Mouse (Mus musculus): ENCODE results near the gene Slc29a2. TPM values are rescaled to one million over a fixed set of nuclear protein-coding genes. Genes with fewer than 3 reads are reported as not detected.
A peak's percentile ranks its signal among the peaks of the same experiment; 100 is the strongest.

The Slc29a2 gene
- polyA plus RNA-seq, 1 experiment from 2014 or later = 6.2 TPM

- peak; percentile 83 for DNase-seq
- H3K36me3 ChIP-seq (ENCODE audit: control insufficient read depth, insufficient read depth, low read length) = no peaks in the 10 kb centered on the region
- H3K27ac ChIP-seq (replicated peaks; ENCODE audit: low read depth, low read length) = no peak overlapping the region
- H3K9ac ChIP-seq (replicated peaks; ENCODE audit: low read length) = no peak overlapping the region
- 0 out of 2 replicates have a peak, but pooled peaks cover 2% of the 10 kb centered on the region for H3K4me1 ChIP-seq (ENCODE audit: control insufficient read depth, insufficient read depth, low read length)
- no peak for ATAC-seq (ENCODE audit: low FRiP score, low TSS enrichment)
- no peak overlapping the region for H3K4me3 ChIP-seq (replicated peaks; ENCODE audit: low read depth, low read length)
- H3K27me3 ChIP-seq (ENCODE audit: control insufficient read depth, insufficient read depth, low read length) = no peaks in the 10 kb centered on the region
- H3K4me2 ChIP-seq (ENCODE audit: low read length) = no peak overlapping the region
- H3K9me3 ChIP-seq (ENCODE audit: control insufficient read depth, low read length) = no peaks in the 10 kb centered on the region
- WGBS = 21% methylated on average over 12 of the region's 12 CpGs
These were observed 6.9 kb upstream of the Slc29a2 start for GRCm38 (mm10) chr19:5016782-5017181.

DNA sequence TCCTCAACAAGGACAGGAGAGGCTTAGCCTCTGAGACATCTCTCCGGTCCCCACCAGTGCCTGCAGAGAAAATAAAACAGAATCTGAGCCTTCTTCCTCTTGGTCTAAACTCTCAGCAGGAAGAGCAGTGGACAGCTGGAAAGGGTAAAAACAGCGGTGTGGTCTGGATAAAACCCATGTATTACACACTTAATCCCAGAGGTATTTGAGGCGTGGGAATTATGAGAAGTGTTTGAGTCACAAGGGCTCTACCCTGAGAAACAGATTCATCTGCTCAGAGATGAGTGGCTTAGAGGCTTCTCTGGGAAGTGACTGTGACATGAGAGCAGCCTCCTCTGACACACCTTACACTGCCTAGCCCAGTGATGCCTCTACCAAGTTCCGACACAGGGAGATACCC is 6.0 kb upstream of the Slc29a2 start:
- DNase-seq (no peak), ATAC-seq (ENCODE audit: low FRiP score, low TSS enrichment) (no peak)
- WGBS = 91% methylated on average over 4 of the region's 4 CpGs

GRCm38 (mm10) chr19:5018191-5018590 is 5.5 kb upstream of the Slc29a2 start:
- H3K4me3 ChIP-seq (replicated peaks; ENCODE audit: low read depth, low read length) = no peak overlapping the region
- ATAC-seq (ENCODE audit: low FRiP score, low TSS enrichment) = no peak
- no peak overlapping the region for H3K27ac ChIP-seq (replicated peaks; ENCODE audit: low read depth, low read length)
- H3K27me3 ChIP-seq (ENCODE audit: control insufficient read depth, insufficient read depth, low read length) = no peaks in the 10 kb centered on the region
- WGBS = 85% methylated on average over 3 of the region's 3 CpGs
- no peaks in the 10 kb centered on the region for H3K36me3 ChIP-seq (ENCODE audit: control insufficient read depth, insufficient read depth, low read length)
- DNase-seq = no peak
- no peak overlapping the region for H3K9ac ChIP-seq (replicated peaks; ENCODE audit: low read length)
- 0 out of 2 replicates have a peak, but pooled peaks cover 2% of the 10 kb centered on the region for H3K4me1 ChIP-seq (ENCODE audit: control insufficient read depth, insufficient read depth, low read length)
- no peak overlapping the region for H3K4me2 ChIP-seq (ENCODE audit: low read length)
- H3K9me3 ChIP-seq (ENCODE audit: control insufficient read depth, low read length) = no peaks in the 10 kb centered on the region

More for the DNA sequence above, 6.0 kb upstream of the Slc29a2 start:
- no peak overlapping the region for H3K9ac ChIP-seq (replicated peaks; ENCODE audit: low read length)
- no peak overlapping the region for H3K27ac ChIP-seq (replicated peaks; ENCODE audit: low read depth, low read length)
- no peak overlapping the region for H3K4me3 ChIP-seq (replicated peaks; ENCODE audit: low read depth, low read length)
- no peaks in the 10 kb centered on the region for H3K9me3 ChIP-seq (ENCODE audit: control insufficient read depth, low read length)
- no peak overlapping the region for H3K4me2 ChIP-seq (ENCODE audit: low read length)
- no peaks in the 10 kb centered on the region for H3K36me3 ChIP-seq (ENCODE audit: control insufficient read depth, insufficient read depth, low read length)
- no peaks in the 10 kb centered on the region for H3K27me3 ChIP-seq (ENCODE audit: control insufficient read depth, insufficient read depth, low read length)
- 0 out of 2 replicates have a peak, but pooled peaks cover 2% of the 10 kb centered on the region for H3K4me1 ChIP-seq (ENCODE audit: control insufficient read depth, insufficient read depth, low read length)

DNA sequence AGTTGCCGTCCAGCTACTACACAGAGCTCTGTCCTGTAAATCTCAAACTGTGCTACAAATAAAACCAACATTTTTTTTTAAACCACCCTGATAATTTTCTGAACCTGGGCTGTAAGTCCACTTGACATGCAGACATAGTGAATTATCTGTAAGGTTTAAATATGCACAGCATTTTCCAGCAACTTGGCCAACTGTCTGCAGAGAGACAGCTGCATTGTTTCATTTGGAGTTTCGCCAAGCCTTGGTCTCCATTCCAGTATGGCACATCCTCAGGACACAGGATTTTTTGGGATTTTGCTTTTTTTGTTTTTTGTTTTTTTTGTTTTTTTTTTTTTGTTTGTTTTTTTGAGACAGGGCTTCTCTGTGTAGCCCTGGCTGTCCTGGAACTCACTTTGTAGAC is 2.2 kb upstream of the Slc29a2 start:
- Histone ChIP-seq H3K27me3 (ENCODE audit: control insufficient read depth, insufficient read depth, low read length) (no peaks in the 10 kb centered on the region), H3K27ac (replicated peaks; ENCODE audit: low read depth, low read length) (no peak overlapping the region), H3K9ac (replicated peaks; ENCODE audit: low read length) (no peak overlapping the region), H3K4me3 (replicated peaks; ENCODE audit: low read depth, low read length) (no peak overlapping the region), H3K9me3 (ENCODE audit: control insufficient read depth, low read length) (no peaks in the 10 kb centered on the region), H3K36me3 (ENCODE audit: control insufficient read depth, insufficient read depth, low read length) (no peaks in the 10 kb centered on the region), H3K4me2 (ENCODE audit: low read length) (no peak overlapping the region), H3K4me1 (ENCODE audit: control insufficient read depth, insufficient read depth, low read length) (peaks cover 7% of the 10 kb centered on the region; the same call in 1 of the 2 replicates)
- DNase-seq (no peak), ATAC-seq (ENCODE audit: low FRiP score, low TSS enrichment) (no peak)
- 88% methylated on average over 2 of the region's 2 CpGs for WGBS

- 90% methylated on average over 8 of the region's 8 CpGs for WGBS
- H3K27ac ChIP-seq (replicated peaks; ENCODE audit: low read depth, low read length) = no peak overlapping the region
- H3K4me1 ChIP-seq (ENCODE audit: control insufficient read depth, insufficient read depth, low read length) = peaks cover 5% of the 10 kb centered on the region; the same call in 1 of the 2 replicates
- H3K4me2 ChIP-seq (ENCODE audit: low read length) = no peak overlapping the region
- no peak for DNase-seq
- peaks cover 31% of the 10 kb centered on the region for H3K36me3 ChIP-seq (ENCODE audit: control insufficient read depth, insufficient read depth, low read length)
- no peaks in the 10 kb centered on the region for H3K27me3 ChIP-seq (ENCODE audit: control insufficient read depth, insufficient read depth, low read length)
- no peaks in the 10 kb centered on the region for H3K9me3 ChIP-seq (ENCODE audit: control insufficient read depth, low read length)
- ATAC-seq (ENCODE audit: low FRiP score, low TSS enrichment) = no peak
- no peak overlapping the region for H3K9ac ChIP-seq (replicated peaks; ENCODE audit: low read length)
- H3K4me3 ChIP-seq (replicated peaks; ENCODE audit: low read depth, low read length) = no peak overlapping the region
These were observed 2.5 kb downstream of the Slc29a2 start for GRCm38 (mm10) chr19:5026111-5026510.

GRCm38 (mm10) chr19:5032686-5033085 is 9.0 kb downstream of the Slc29a2 start:
- DNase-seq = no peak
- Histone ChIP-seq H3K4me2 (ENCODE audit: low read length) (no peak overlapping the region), H3K9me3 (ENCODE audit: control insufficient read depth, low read length) (no peaks in the 10 kb centered on the region), H3K9ac (replicated peaks; ENCODE audit: low read length) (no peak overlapping the region), H3K27me3 (ENCODE audit: control insufficient read depth, insufficient read depth, low read length) (no peaks in the 10 kb centered on the region), H3K27ac (replicated peaks; ENCODE audit: low read depth, low read length) (no peak overlapping the region), H3K4me1 (ENCODE audit: control insufficient read depth, insufficient read depth, low read length) (0 out of 2 replicates have a peak, but pooled peaks cover under 1% of the 10 kb centered on the region), H3K4me3 (replicated peaks; ENCODE audit: low read depth, low read length) (no peak overlapping the region), H3K36me3 (ENCODE audit: control insufficient read depth, insufficient read depth, low read length) (peaks cover 32% of the 10 kb centered on the region)
- ATAC-seq (ENCODE audit: low FRiP score, low TSS enrichment) = no peak
- 84% methylated on average over 3 of the region's 3 CpGs for WGBS

DNA sequence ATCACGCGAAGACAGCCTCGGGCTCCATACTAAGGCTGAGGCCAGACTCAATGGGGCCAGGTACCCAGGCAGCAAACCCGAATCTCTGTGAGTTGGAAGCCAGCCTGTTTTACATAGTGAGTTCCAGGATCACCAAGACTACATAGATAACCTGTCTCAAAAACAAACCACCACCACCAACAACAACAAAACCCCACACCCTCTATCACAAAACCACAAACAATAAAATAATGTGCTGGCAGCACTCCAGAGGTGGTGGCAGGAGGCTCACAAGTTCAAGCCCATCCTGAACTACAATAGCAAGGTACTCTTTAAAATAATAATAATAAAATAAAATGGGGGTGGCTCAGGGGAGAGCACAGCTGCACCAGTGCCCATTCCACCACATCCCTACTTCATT is 12.9 kb downstream of the Slc29a2 start:
- no peak overlapping the region for H3K4me2 ChIP-seq (ENCODE audit: low read length)
- 0 out of 2 replicates have a peak, but pooled peaks cover under 1% of the 10 kb centered on the region for H3K36me3 ChIP-seq (ENCODE audit: control insufficient read depth, insufficient read depth, low read length)
- no peak overlapping the region for H3K9ac ChIP-seq (replicated peaks; ENCODE audit: low read length)
- H3K27me3 ChIP-seq (ENCODE audit: control insufficient read depth, insufficient read depth, low read length) = no peaks in the 10 kb centered on the region
- H3K4me1 ChIP-seq (ENCODE audit: control insufficient read depth, insufficient read depth, low read length) = peaks cover 19% of the 10 kb centered on the region
- H3K9me3 ChIP-seq (ENCODE audit: control insufficient read depth, low read length) = no peaks in the 10 kb centered on the region
- ATAC-seq (ENCODE audit: low FRiP score, low TSS enrichment) = no peak
- WGBS = 80% methylated on average over 4 of the region's 4 CpGs
- no peak overlapping the region for H3K27ac ChIP-seq (replicated peaks; ENCODE audit: low read depth, low read length)
- no peak overlapping the region for H3K4me3 ChIP-seq (replicated peaks; ENCODE audit: low read depth, low read length)
- DNase-seq = no peak

GRCm38 (mm10) chr19:5037678-5038571 is 14.3 kb downstream of the Slc29a2 start:
- no peaks in the 10 kb centered on the region for H3K27me3 ChIP-seq (ENCODE audit: control insufficient read depth, insufficient read depth, low read length)
- peak overlapping the region; percentile 94 for H3K9ac ChIP-seq (replicated peaks; ENCODE audit: low read length)
- H3K4me2 ChIP-seq (ENCODE audit: low read length) = peak overlapping the region; percentile 86
- no peaks in the 10 kb centered on the region for H3K9me3 ChIP-seq (ENCODE audit: control insufficient read depth, low read length)
- H3K36me3 ChIP-seq (ENCODE audit: control insufficient read depth, insufficient read depth, low read length) = no peaks in the 10 kb centered on the region
- DNase-seq = peak; percentile 90
- peak overlapping the region; percentile 86 for H3K27ac ChIP-seq (replicated peaks; ENCODE audit: low read depth, low read length)
- peaks cover 25% of the 10 kb centered on the region for H3K4me1 ChIP-seq (ENCODE audit: control insufficient read depth, insufficient read depth, low read length)
- peak; percentile 69; the same call in 1 of the 2 replicates for ATAC-seq (ENCODE audit: low FRiP score, low TSS enrichment)
- 6% methylated on average over 32 of the region's 32 CpGs for WGBS
- H3K4me3 ChIP-seq (replicated peaks; ENCODE audit: low read depth, low read length) = peak overlapping the region; percentile 89
